Mouse (Mus musculus): ENCODE measurements at regions not wholly inside any gene's neighbourhood (a gene's known extent, or its start where the extent isn't known, plus 50 kb on each side); places are given as distances from the start of the nearest gene placed in this dataset.

DNA sequence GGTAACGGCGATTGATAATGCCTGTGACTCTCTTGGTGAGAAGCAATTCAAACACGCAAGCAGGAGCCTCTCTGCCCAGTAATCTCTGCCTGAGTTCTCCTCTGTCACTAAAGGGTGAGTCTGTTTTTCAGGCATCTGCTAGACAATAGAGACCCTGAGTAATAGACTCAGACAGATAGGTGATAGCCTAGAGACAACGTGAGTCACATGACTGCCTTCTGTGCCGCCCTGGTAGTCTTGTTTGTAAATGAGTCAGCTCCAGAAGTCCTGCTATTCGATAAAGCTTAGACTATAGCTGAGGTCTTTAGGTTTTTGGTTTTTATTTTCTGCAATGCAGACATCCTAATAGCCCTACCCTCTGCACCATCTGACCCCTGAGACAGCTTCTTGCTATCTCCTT, 126.9 kb downstream of the Gm9376 start:
- Histone ChIP-seq H3K9ac (ENCODE audit: low read depth, low read length) (no peak overlapping the region), H3K4me1 (ENCODE audit: control insufficient read depth, insufficient read depth, low read length) (no peaks in the 10 kb centered on the region), H3K4me3 (ENCODE audit: low read depth, low read length) (no peak overlapping the region), H3K4me2 (ENCODE audit: low read length) (no peak overlapping the region), H3K9me3 (replicated peaks; ENCODE audit: control insufficient read depth, low read length, poor library complexity, severe bottlenecking) (no peaks in the 10 kb centered on the region), H3K27ac (ENCODE audit: low read length) (no peak overlapping the region), H3K36me3 (ENCODE audit: control insufficient read depth, insufficient read depth, low read length) (no peaks in the 10 kb centered on the region), H3K27me3 (ENCODE audit: control insufficient read depth, insufficient read depth, low read depth, low read length) (no peaks in the 10 kb centered on the region)
- WGBS: 43% methylated on average over 6 of the region's 6 CpGs
- no peak for ATAC-seq

DNA sequence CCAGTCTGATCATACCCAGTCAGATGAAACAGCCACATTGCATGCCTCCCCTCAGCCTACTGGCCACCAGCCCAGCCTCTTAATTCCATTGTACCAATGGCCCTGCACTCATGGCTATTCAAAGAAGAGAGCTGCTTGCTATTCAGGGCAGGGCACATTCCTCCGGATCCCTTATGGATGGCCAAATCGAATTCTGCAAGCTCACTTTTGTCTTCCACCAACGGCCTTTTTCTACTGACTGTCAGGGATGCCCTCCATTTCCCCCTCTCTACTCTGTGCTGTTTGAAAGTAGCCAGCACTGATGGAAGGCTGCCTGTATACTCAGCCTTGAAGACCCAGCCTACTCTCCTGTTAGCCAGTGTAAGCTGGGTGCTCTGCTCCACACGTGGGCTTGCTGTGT, 147.5 kb downstream of the Gm9376 start:
- H3K4me1 ChIP-seq (ENCODE audit: control insufficient read depth, insufficient read depth, low read length): no peaks in the 10 kb centered on the region
- ATAC-seq: peak; percentile 86
- H3K9me3 ChIP-seq (replicated peaks; ENCODE audit: control insufficient read depth, low read length, poor library complexity, severe bottlenecking): no peaks in the 10 kb centered on the region; the same call in 1 of the 2 replicates
- no peaks in the 10 kb centered on the region for H3K36me3 ChIP-seq (ENCODE audit: control insufficient read depth, insufficient read depth, low read length)
- peaks cover 5% of the 10 kb centered on the region; the same call in 1 of the 2 replicates for H3K27me3 ChIP-seq (ENCODE audit: control insufficient read depth, insufficient read depth, low read depth, low read length)
- H3K4me2 ChIP-seq (ENCODE audit: low read length): no peak overlapping the region
- 15% methylated on average over 4 of the region's 4 CpGs for WGBS
- no peak overlapping the region for H3K9ac ChIP-seq (ENCODE audit: low read depth, low read length)
- H3K27ac ChIP-seq (ENCODE audit: low read length): no peak overlapping the region
- H3K4me3 ChIP-seq (ENCODE audit: low read depth, low read length): no peak overlapping the region

DNA sequence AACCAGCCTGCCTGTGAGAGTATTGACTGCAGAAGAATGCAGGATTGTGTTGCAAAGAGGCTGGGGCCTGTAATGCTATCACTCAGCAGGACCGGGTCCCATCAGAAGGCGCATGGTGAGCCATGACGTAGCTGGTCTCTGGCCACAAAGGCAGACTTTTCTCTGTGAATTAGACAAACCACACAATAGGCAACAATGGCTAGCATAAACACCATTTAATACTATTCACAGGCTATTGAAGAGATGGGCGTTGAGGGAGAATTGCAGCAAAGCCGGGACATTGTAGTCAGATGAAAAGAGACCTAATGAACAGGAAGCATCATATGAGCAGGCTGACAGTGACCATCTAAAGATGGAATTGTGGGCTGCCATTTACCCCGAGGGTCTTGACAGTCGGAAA, 149.4 kb downstream of the Gm9376 start:
- 0 out of 2 replicates have a peak, but pooled peaks have one; percentile 37 for ATAC-seq
- Histone ChIP-seq H3K27me3 (ENCODE audit: control insufficient read depth, insufficient read depth, low read depth, low read length) (peaks cover 5% of the 10 kb centered on the region; the same call in 1 of the 2 replicates), H3K9ac (ENCODE audit: low read depth, low read length) (no peak overlapping the region), H3K4me1 (ENCODE audit: control insufficient read depth, insufficient read depth, low read length) (no peaks in the 10 kb centered on the region), H3K9me3 (replicated peaks; ENCODE audit: control insufficient read depth, low read length, poor library complexity, severe bottlenecking) (no peaks in the 10 kb centered on the region; the same call in 1 of the 2 replicates), H3K27ac (ENCODE audit: low read length) (no peak overlapping the region), H3K4me3 (ENCODE audit: low read depth, low read length) (no peak overlapping the region), H3K36me3 (ENCODE audit: control insufficient read depth, insufficient read depth, low read length) (no peaks in the 10 kb centered on the region), H3K4me2 (ENCODE audit: low read length) (no peak overlapping the region)
- 21% methylated on average over 7 of the region's 7 CpGs for WGBS

DNA sequence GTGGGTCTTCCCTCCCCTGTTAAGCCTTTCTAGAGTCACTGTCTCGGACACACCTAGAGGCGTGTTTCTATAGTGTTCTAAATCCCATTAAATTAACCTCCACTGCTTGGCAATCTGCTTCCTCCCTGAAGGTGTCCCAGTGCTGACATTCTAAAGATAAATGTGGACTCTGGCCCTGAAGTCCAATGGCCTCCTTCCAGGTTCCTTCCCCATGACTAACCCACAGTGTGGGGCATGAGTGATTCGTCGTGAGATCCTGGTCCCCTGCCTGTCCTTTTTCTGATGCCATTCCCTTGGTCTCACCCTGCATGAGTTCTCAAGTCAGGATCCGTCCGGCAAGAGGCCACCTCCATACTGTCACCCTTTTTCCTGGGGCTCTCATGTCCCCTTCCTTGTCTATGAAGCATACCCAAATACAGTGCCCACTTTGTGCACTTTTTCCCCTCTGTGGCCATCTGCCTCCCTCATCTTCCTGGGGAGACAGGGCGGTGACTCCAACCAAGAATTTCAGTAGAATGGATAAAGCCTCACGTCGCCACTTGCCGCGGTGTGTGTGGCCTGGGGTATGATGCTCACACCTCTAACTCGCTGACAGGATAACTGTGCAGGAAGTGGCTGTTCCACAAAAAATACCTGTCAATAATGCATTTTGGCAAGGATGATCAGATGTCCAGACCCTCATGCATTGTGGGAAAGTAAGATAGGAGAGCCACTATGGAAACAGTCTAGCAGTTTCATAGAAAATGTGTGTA, 152.9 kb downstream of the Gm9376 start:
- H3K27me3 ChIP-seq (ENCODE audit: control insufficient read depth, insufficient read depth, low read depth, low read length): peaks cover under 1% of the 10 kb centered on the region; the same call in 1 of the 2 replicates
- ATAC-seq: no peak
- H3K9me3 ChIP-seq (replicated peaks; ENCODE audit: control insufficient read depth, low read length, poor library complexity, severe bottlenecking): no peaks in the 10 kb centered on the region; the same call in 1 of the 2 replicates
- 94% methylated on average over 12 of the region's 12 CpGs for WGBS
- no peak overlapping the region for H3K4me3 ChIP-seq (ENCODE audit: low read depth, low read length)
- no peak overlapping the region for H3K9ac ChIP-seq (ENCODE audit: low read depth, low read length)
- H3K27ac ChIP-seq (ENCODE audit: low read length): no peak overlapping the region
- H3K4me2 ChIP-seq (ENCODE audit: low read length): no peak overlapping the region
- peaks cover 7% of the 10 kb centered on the region; the same call in 1 of the 2 replicates for H3K4me1 ChIP-seq (ENCODE audit: control insufficient read depth, insufficient read depth, low read length)
- no peaks in the 10 kb centered on the region for H3K36me3 ChIP-seq (ENCODE audit: control insufficient read depth, insufficient read depth, low read length)

DNA sequence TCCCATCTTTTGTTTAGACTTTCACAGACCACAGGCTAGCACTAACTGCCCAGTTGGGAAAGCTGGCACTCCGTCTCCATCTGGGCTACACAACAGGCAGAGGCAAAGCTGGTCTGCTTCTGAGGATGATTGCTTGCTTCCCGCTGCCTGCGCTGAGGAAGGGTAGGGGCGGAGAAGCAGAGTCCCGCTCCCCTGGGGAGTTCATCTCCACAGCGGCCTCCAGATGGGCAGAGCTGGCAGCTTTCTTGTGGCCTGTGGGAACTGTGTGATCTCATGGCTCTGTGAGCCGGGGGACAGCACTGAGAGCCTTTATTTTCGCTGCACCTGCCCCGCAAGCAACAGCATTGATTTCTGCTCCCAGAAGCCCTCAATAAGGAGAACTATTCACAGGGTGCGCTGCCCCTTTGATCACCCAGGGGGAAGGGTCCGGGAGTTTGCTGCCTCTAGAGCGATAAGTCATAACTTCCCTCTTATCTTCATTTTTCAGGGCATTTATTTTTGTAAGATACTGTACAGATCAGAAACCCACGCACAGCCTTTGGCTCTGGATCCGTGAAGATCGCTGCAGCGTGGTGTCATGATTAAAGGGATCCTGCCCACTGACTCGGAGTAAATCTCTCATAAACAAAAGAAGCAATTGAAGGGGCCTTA, 155.7 kb downstream of the Gm9376 start:
- peak overlapping the region; percentile 5; the same call in 1 of the 2 replicates for H3K27ac ChIP-seq (ENCODE audit: low read length)

DNA sequence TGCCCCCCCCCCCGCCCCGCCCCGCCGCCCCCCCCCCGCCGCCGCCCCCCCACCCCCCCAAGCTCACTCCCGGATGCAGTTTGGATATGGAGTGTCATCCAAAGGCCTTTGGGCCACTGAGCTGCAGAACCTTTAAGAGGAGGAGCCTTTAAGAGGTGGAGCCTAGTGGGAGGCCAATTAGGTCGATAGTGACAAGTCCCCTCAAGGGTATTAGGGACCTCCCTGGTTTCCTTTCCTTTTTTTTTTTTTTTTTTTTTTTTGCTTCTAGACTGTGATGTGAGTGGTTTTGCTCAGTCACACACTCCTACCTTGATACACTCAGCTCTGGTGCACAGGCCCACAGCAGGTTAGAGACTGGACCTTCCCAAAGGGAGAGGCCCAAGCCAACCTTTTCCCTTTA, 156.5 kb downstream of the Gm9376 start:
- Histone ChIP-seq H3K27ac (ENCODE audit: low read length) (no peak overlapping the region), H3K27me3 (ENCODE audit: control insufficient read depth, insufficient read depth, low read depth, low read length) (no peaks in the 10 kb centered on the region), H3K9me3 (replicated peaks; ENCODE audit: control insufficient read depth, low read length, poor library complexity, severe bottlenecking) (no peaks in the 10 kb centered on the region; the same call in 1 of the 2 replicates), H3K4me3 (ENCODE audit: low read depth, low read length) (no peak overlapping the region), H3K36me3 (ENCODE audit: control insufficient read depth, insufficient read depth, low read length) (no peaks in the 10 kb centered on the region), H3K4me1 (ENCODE audit: control insufficient read depth, insufficient read depth, low read length) (peaks cover 7% of the 10 kb centered on the region; the same call in 1 of the 2 replicates), H3K4me2 (ENCODE audit: low read length) (no peak overlapping the region), H3K9ac (ENCODE audit: low read depth, low read length) (no peak overlapping the region)
- WGBS: 0% methylated on average over 1 of the region's 9 CpGs
- ATAC-seq: no peak

More for the DNA sequence above, 155.7 kb downstream of the Gm9376 start:
- H3K4me2 ChIP-seq (ENCODE audit: low read length): peak overlapping the region; percentile 77
- H3K9me3 ChIP-seq (replicated peaks; ENCODE audit: control insufficient read depth, low read length, poor library complexity, severe bottlenecking): no peaks in the 10 kb centered on the region; the same call in 1 of the 2 replicates
- peaks cover 7% of the 10 kb centered on the region; the same call in 1 of the 2 replicates for H3K4me1 ChIP-seq (ENCODE audit: control insufficient read depth, insufficient read depth, low read length)
- peak; percentile 81 for ATAC-seq
- WGBS: under 1% methylated on average over 17 of the region's 17 CpGs
- H3K36me3 ChIP-seq (ENCODE audit: control insufficient read depth, insufficient read depth, low read length): no peaks in the 10 kb centered on the region
- peak overlapping the region; percentile 35 for H3K4me3 ChIP-seq (ENCODE audit: low read depth, low read length)
- H3K27me3 ChIP-seq (ENCODE audit: control insufficient read depth, insufficient read depth, low read depth, low read length): no peaks in the 10 kb centered on the region
- peak overlapping the region; percentile 59 for H3K9ac ChIP-seq (ENCODE audit: low read depth, low read length)

DNA sequence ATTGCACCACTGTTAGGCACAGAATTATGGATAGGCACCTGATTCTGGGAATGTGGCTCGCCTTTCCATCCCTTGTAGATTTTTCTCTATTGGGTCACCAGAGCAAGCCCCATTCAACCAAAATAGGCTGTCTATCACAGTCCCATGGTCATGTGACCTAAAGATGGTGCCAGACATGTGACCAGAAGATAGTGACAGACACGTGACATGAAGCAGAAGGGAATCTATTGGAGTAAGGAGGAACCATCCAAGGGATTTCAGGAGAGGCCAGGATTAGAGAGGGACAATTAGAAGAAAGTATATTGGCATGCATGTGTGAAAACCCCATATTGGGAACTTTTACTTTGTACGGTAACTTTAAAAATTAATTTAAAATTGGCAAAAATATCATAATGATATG, 159.8 kb downstream of the Gm9376 start:
- H3K9me3 ChIP-seq (replicated peaks; ENCODE audit: control insufficient read depth, low read length, poor library complexity, severe bottlenecking): no peaks in the 10 kb centered on the region
- no peak overlapping the region for H3K4me3 ChIP-seq (ENCODE audit: low read depth, low read length)
- no peaks in the 10 kb centered on the region for H3K36me3 ChIP-seq (ENCODE audit: control insufficient read depth, insufficient read depth, low read length)
- no peak overlapping the region for H3K27ac ChIP-seq (ENCODE audit: low read length)
- H3K4me2 ChIP-seq (ENCODE audit: low read length): no peak overlapping the region
- WGBS: 86% methylated on average over 3 of the region's 3 CpGs
- H3K27me3 ChIP-seq (ENCODE audit: control insufficient read depth, insufficient read depth, low read depth, low read length): 0 out of 2 replicates have a peak, but pooled peaks cover 2% of the 10 kb centered on the region
- no peak overlapping the region for H3K9ac ChIP-seq (ENCODE audit: low read depth, low read length)
- peaks cover 7% of the 10 kb centered on the region; the same call in 1 of the 2 replicates for H3K4me1 ChIP-seq (ENCODE audit: control insufficient read depth, insufficient read depth, low read length)
- ATAC-seq: no peak

DNA sequence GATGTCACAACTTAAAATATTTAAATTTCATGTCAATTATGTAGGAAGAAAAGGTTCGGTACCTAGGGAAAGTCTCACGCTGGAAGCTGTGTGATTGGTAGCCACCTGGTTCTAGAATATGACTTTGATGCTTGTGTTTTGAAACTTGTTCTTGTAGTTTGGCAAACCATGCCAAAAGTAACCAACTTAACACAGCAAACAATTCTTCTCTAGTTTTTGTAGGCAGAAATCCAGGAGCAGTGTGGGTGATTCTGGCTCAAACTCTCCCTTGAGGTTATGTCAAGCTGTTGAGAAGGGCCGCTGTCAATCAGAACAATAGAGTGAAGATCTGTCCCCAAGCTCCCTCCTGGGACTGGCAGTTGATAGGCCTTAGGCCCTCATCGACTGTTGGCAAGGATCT, 163.5 kb downstream of the Gm9376 start:
- H3K27me3 ChIP-seq (ENCODE audit: control insufficient read depth, insufficient read depth, low read depth, low read length): peaks cover 16% of the 10 kb centered on the region
- H3K4me3 ChIP-seq (ENCODE audit: low read depth, low read length): no peak overlapping the region
- H3K4me2 ChIP-seq (ENCODE audit: low read length): no peak overlapping the region
- H3K4me1 ChIP-seq (ENCODE audit: control insufficient read depth, insufficient read depth, low read length): no peaks in the 10 kb centered on the region
- no peaks in the 10 kb centered on the region for H3K9me3 ChIP-seq (replicated peaks; ENCODE audit: control insufficient read depth, low read length, poor library complexity, severe bottlenecking)
- ATAC-seq: no peak
- no peaks in the 10 kb centered on the region for H3K36me3 ChIP-seq (ENCODE audit: control insufficient read depth, insufficient read depth, low read length)
- 83% methylated on average over 4 of the region's 4 CpGs for WGBS
- no peak overlapping the region for H3K9ac ChIP-seq (ENCODE audit: low read depth, low read length)
- H3K27ac ChIP-seq (ENCODE audit: low read length): no peak overlapping the region

DNA sequence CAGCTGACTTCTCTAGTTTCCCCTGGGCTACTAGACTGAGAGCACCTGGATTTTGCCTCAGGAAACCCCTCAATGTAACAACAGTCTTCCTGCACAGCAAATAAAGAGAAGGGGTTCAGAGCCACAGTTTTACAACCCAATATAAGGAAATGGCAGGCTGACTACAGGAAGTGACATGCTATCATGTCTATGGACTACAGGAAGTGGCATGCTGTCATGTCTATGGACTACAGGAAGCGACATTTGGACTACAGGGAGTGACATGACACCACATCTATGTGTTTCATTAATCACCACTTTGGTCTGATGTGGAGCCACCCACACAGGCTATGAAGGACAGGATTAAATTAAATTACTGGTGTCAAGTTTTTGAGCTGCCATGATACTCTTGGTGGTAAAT, 164.0 kb downstream of the Gm9376 start:
- H3K9ac ChIP-seq (ENCODE audit: low read depth, low read length): no peak overlapping the region
- H3K36me3 ChIP-seq (ENCODE audit: control insufficient read depth, insufficient read depth, low read length): no peaks in the 10 kb centered on the region
- H3K27ac ChIP-seq (ENCODE audit: low read length): no peak overlapping the region
- 97% methylated on average over 1 of the region's 1 CpGs for WGBS
- no peak overlapping the region for H3K4me3 ChIP-seq (ENCODE audit: low read depth, low read length)
- H3K4me1 ChIP-seq (ENCODE audit: control insufficient read depth, insufficient read depth, low read length): no peaks in the 10 kb centered on the region
- ATAC-seq: no peak
- no peaks in the 10 kb centered on the region for H3K9me3 ChIP-seq (replicated peaks; ENCODE audit: control insufficient read depth, low read length, poor library complexity, severe bottlenecking)
- H3K4me2 ChIP-seq (ENCODE audit: low read length): no peak overlapping the region
- H3K27me3 ChIP-seq (ENCODE audit: control insufficient read depth, insufficient read depth, low read depth, low read length): peaks cover 16% of the 10 kb centered on the region

Measured in midbrain, embryonic 16.5 days (tissue).